Mouse (Mus musculus): Measurements from ENCODE around the gene Gnaq. TPM values are rescaled to one million over a fixed set of nuclear protein-coding genes. Genes with fewer than 3 reads are reported as not detected.
"Not testable (repeated sequence)": the region's sequence is repeated elsewhere in the genome, so short reads cannot be mapped to it uniquely, and the experiment has no call there.

The Gnaq gene
- polyA plus RNA-seq, 1 experiment, result 54.4 TPM

- no peak for TF ChIP-seq CTCF (IDR thresholded peaks at IDR 0.05; ENCODE audit: borderline replicate concordance, insufficient read depth, low read length)
- TF ChIP-seq POLR2A (IDR thresholded peaks at IDR 0.05; ENCODE audit: low read depth, low read length), result no peak
- Histone ChIP-seq H3K4me1 (ENCODE audit: control insufficient read depth, insufficient read depth, low read length) (0 out of 2 replicates have a peak, but pooled peaks cover 4% of the 10 kb centered on the region), H3K27ac (ENCODE audit: insufficient read depth, low read length) (no peak overlapping the region), H3K4me3 (ENCODE audit: insufficient read depth, low read length) (no peak overlapping the region)
Measured at GRCm38 (mm10) chr19:16262340-16262739, 129.7 kb downstream of the Gnaq start.

- not testable (repeated sequence) for H3K4me3 ChIP-seq (ENCODE audit: insufficient read depth, low read length); H3K4me1 ChIP-seq (ENCODE audit: control insufficient read depth, insufficient read depth, low read length); H3K27ac ChIP-seq (ENCODE audit: insufficient read depth, low read length)
Measured at GRCm38 (mm10) chr19:16267362-16267761, 134.7 kb downstream of the Gnaq start.

GRCm38 (mm10) chr19:16270236-16270635 is 137.6 kb downstream of the Gnaq start:
- no peak overlapping the region for H3K4me3 ChIP-seq (ENCODE audit: insufficient read depth, low read length)
- H3K27ac ChIP-seq (ENCODE audit: insufficient read depth, low read length), result no peak overlapping the region
- peaks cover 9% of the 10 kb centered on the region for H3K4me1 ChIP-seq (ENCODE audit: control insufficient read depth, insufficient read depth, low read length)
- TF ChIP-seq POLR2A (IDR thresholded peaks at IDR 0.05; ENCODE audit: low read depth, low read length) (no peak), CTCF (IDR thresholded peaks at IDR 0.05; ENCODE audit: borderline replicate concordance, insufficient read depth, low read length) (no peak)

- Histone ChIP-seq H3K27ac (ENCODE audit: insufficient read depth, low read length) (no peak overlapping the region), H3K4me1 (ENCODE audit: control insufficient read depth, insufficient read depth, low read length) (peaks cover 9% of the 10 kb centered on the region), H3K4me3 (ENCODE audit: insufficient read depth, low read length) (no peak overlapping the region)
- TF ChIP-seq POLR2A (IDR thresholded peaks at IDR 0.05; ENCODE audit: low read depth, low read length) (no peak), CTCF (IDR thresholded peaks at IDR 0.05; ENCODE audit: borderline replicate concordance, insufficient read depth, low read length) (no peak)
Measured at GRCm38 (mm10) chr19:16271002-16271401, 138.4 kb downstream of the Gnaq start.

- no peak for TF ChIP-seq POLR2A (IDR thresholded peaks at IDR 0.05; ENCODE audit: low read depth, low read length)
- no peak for TF ChIP-seq CTCF (IDR thresholded peaks at IDR 0.05; ENCODE audit: borderline replicate concordance, insufficient read depth, low read length)
- peaks cover 9% of the 10 kb centered on the region for H3K4me1 ChIP-seq (ENCODE audit: control insufficient read depth, insufficient read depth, low read length)
- no peak overlapping the region for H3K27ac ChIP-seq (ENCODE audit: insufficient read depth, low read length)
- no peak overlapping the region for H3K4me3 ChIP-seq (ENCODE audit: insufficient read depth, low read length)
Measured at GRCm38 (mm10) chr19:16273021-16273420, 140.4 kb downstream of the Gnaq start.

- Histone ChIP-seq H3K4me3 (ENCODE audit: insufficient read depth, low read length) (no peak overlapping the region), H3K4me1 (ENCODE audit: control insufficient read depth, insufficient read depth, low read length) (peaks cover 6% of the 10 kb centered on the region; the same call in 1 of the 2 replicates), H3K27ac (ENCODE audit: insufficient read depth, low read length) (no peak overlapping the region)
- TF ChIP-seq CTCF (IDR thresholded peaks at IDR 0.05; ENCODE audit: borderline replicate concordance, insufficient read depth, low read length) (no peak), POLR2A (IDR thresholded peaks at IDR 0.05; ENCODE audit: low read depth, low read length) (no peak)
Measured at GRCm38 (mm10) chr19:16280231-16280630, 147.6 kb downstream of the Gnaq start.

GRCm38 (mm10) chr19:16285051-16286028 is 152.7 kb downstream of the Gnaq start:
- no peak overlapping the region for H3K4me3 ChIP-seq (ENCODE audit: insufficient read depth, low read length)
- 0 out of 2 replicates have a peak overlapping the region, but pooled peaks have one; percentile 48 for H3K27ac ChIP-seq (ENCODE audit: insufficient read depth, low read length)
- no peak for TF ChIP-seq CTCF (IDR thresholded peaks at IDR 0.05; ENCODE audit: borderline replicate concordance, insufficient read depth, low read length)
- no peak for TF ChIP-seq POLR2A (IDR thresholded peaks at IDR 0.05; ENCODE audit: low read depth, low read length)
- H3K4me1 ChIP-seq (ENCODE audit: control insufficient read depth, insufficient read depth, low read length), result peaks cover 13% of the 10 kb centered on the region; the same call in 1 of the 2 replicates

GRCm38 (mm10) chr19:16286451-16287175 is 154.0 kb downstream of the Gnaq start:
- H3K4me1 ChIP-seq (ENCODE audit: control insufficient read depth, insufficient read depth, low read length), result peaks cover 13% of the 10 kb centered on the region; the same call in 1 of the 2 replicates
- no peak overlapping the region for H3K4me3 ChIP-seq (ENCODE audit: insufficient read depth, low read length)
- peak overlapping the region; percentile 50 for H3K27ac ChIP-seq (ENCODE audit: insufficient read depth, low read length)
- no peak for TF ChIP-seq CTCF (IDR thresholded peaks at IDR 0.05; ENCODE audit: borderline replicate concordance, insufficient read depth, low read length)
- TF ChIP-seq POLR2A (IDR thresholded peaks at IDR 0.05; ENCODE audit: low read depth, low read length), result no peak

GRCm38 (mm10) chr19:16287307-16287706 is 154.7 kb downstream of the Gnaq start:
- Histone ChIP-seq H3K4me1 (ENCODE audit: control insufficient read depth, insufficient read depth, low read length) (peaks cover 15% of the 10 kb centered on the region), H3K27ac (ENCODE audit: insufficient read depth, low read length) (no peak overlapping the region), H3K4me3 (ENCODE audit: insufficient read depth, low read length) (no peak overlapping the region)
- no peak for TF ChIP-seq POLR2A (IDR thresholded peaks at IDR 0.05; ENCODE audit: low read depth, low read length)
- TF ChIP-seq CTCF (IDR thresholded peaks at IDR 0.05; ENCODE audit: borderline replicate concordance, insufficient read depth, low read length), result no peak

- H3K4me1 ChIP-seq (ENCODE audit: control insufficient read depth, insufficient read depth, low read length), result peaks cover 18% of the 10 kb centered on the region
- no peak overlapping the region for H3K27ac ChIP-seq (ENCODE audit: insufficient read depth, low read length)
- H3K4me3 ChIP-seq (ENCODE audit: insufficient read depth, low read length), result no peak overlapping the region
- TF ChIP-seq POLR2A (IDR thresholded peaks at IDR 0.05; ENCODE audit: low read depth, low read length) (no peak), CTCF (IDR thresholded peaks at IDR 0.05; ENCODE audit: borderline replicate concordance, insufficient read depth, low read length) (no peak)
Measured at GRCm38 (mm10) chr19:16287971-16288370, 155.3 kb downstream of the Gnaq start.

Data from embryonic fibroblast, embryonic 13.5 days (primary cell).